Mouse (Mus musculus): ENCODE results near the gene Slc39a12. TPM values are rescaled to one million over a fixed set of nuclear protein-coding genes. Genes with fewer than 3 reads are reported as not detected.

Gene Slc39a12
- total and polyA plus RNA-seq, 2 experiments from 2014 or later = 6.9 to 20.8 TPM

DNA sequence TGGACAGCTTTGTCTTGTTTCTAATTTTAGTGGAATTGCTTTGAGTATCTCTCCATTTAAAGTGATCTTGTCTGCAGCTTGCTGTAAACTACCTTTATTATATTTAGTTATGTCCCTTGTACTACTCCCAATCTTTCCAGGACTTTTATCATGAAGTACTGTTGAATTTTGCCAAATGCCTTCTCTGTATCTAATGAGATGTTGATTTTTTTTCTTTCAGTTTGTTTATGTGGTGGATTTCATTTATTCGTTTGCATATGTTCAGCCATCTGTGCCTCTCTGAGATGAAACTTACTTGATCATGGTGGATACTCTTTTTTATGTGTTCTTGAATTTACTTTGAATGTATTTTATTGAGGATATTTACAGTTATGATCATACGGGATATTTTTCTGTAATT, 40.9 kb downstream of the Slc39a12 start:
- H3K36me3 ChIP-seq (ENCODE audit: insufficient read depth, low read length) = no peaks in the 10 kb centered on the region
- WGBS = 95% methylated on average over 2 of the region's 2 CpGs
- H3K9ac ChIP-seq (replicated peaks; ENCODE audit: low read length, poor library complexity, severe bottlenecking) = no peak overlapping the region
- DNase-seq (ENCODE audit: low spot score) (no peak), ATAC-seq (ENCODE audit: low FRiP score) (no peak)
- H3K4me1 ChIP-seq (ENCODE audit: insufficient read depth, low read length) = no peaks in the 10 kb centered on the region
- H3K9me3 ChIP-seq (ENCODE audit: low read length) = no peaks in the 10 kb centered on the region
- no peak overlapping the region for H3K4me2 ChIP-seq (ENCODE audit: low read depth, low read length, poor library complexity, severe bottlenecking)
- TF ChIP-seq CTCF (IDR thresholded peaks at IDR 0.05) = no peak
- no peaks in the 10 kb centered on the region for H3K27me3 ChIP-seq (ENCODE audit: insufficient read depth, low read length)
- H3K27ac ChIP-seq (ENCODE audit: low read depth, low read length) = no peak overlapping the region
- no peak overlapping the region for H3K4me3 ChIP-seq (ENCODE audit: low read depth, low read length)

DNA sequence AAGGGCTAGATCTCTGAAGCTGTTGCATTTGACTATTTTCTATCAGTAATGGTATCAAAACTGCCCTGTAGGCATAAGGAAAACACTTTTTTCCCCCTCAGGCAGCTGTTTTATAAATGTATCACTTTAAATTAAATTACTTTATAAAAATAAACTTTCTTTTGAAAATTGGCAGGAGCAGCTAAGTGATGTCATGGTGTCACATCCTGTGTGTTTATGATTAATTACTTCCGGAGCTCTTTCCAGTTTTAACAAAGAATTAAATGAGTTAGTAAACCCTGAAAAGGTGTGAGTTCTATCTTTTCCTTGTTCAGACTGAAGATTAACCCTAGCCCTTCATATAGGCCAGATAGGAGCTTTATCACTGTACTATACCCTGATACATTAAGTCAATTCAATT, 59.2 kb downstream of the Slc39a12 start:
- Histone ChIP-seq H3K4me1 (ENCODE audit: insufficient read depth, low read length) (no peaks in the 10 kb centered on the region), H3K27me3 (ENCODE audit: insufficient read depth, low read length) (no peaks in the 10 kb centered on the region), H3K36me3 (ENCODE audit: insufficient read depth, low read length) (no peaks in the 10 kb centered on the region), H3K9me3 (ENCODE audit: low read length) (no peaks in the 10 kb centered on the region), H3K4me3 (ENCODE audit: low read depth, low read length) (no peak overlapping the region), H3K9ac (replicated peaks; ENCODE audit: low read length, poor library complexity, severe bottlenecking) (no peak overlapping the region), H3K27ac (ENCODE audit: low read depth, low read length) (no peak overlapping the region), H3K4me2 (ENCODE audit: low read depth, low read length, poor library complexity, severe bottlenecking) (no peak overlapping the region)
- DNase-seq (ENCODE audit: low spot score) (no peak), ATAC-seq (ENCODE audit: low FRiP score) (no peak)
- 82% methylated on average over 1 of the region's 1 CpGs for WGBS
- no peak for TF ChIP-seq CTCF (IDR thresholded peaks at IDR 0.05)

DNA sequence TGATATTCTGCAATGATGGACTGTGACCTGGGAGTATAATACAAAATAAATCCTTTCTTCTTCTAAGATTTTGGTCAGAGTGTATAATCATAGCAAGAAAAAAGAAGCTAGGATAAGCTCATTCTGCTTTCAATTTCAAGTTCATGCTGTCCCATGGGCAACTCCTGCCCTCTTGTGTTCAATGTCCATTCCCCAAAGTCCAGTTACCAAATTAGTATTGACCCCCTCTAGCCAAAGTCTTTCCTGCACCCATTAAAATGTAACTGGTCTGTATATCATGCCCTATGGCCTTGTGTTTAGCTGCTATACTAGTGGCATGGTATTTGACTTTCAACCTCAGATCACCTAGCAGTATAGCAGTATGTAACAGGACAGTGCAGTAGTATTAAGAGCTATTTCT, 62.8 kb downstream of the Slc39a12 start:
- Histone ChIP-seq H3K9me3 (ENCODE audit: low read length) (no peaks in the 10 kb centered on the region), H3K36me3 (ENCODE audit: insufficient read depth, low read length) (no peaks in the 10 kb centered on the region), H3K4me1 (ENCODE audit: insufficient read depth, low read length) (no peaks in the 10 kb centered on the region), H3K27ac (ENCODE audit: low read depth, low read length) (no peak overlapping the region), H3K27me3 (ENCODE audit: insufficient read depth, low read length) (no peaks in the 10 kb centered on the region), H3K4me3 (ENCODE audit: low read depth, low read length) (no peak overlapping the region), H3K9ac (replicated peaks; ENCODE audit: low read length, poor library complexity, severe bottlenecking) (no peak overlapping the region), H3K4me2 (ENCODE audit: low read depth, low read length, poor library complexity, severe bottlenecking) (no peak overlapping the region)
- peak; percentile 16; the same call in 1 of the 2 replicates for TF ChIP-seq CTCF (IDR thresholded peaks at IDR 0.05)
- no peak for ATAC-seq (ENCODE audit: low FRiP score)
- DNase-seq (ENCODE audit: low spot score) = no peak

DNA sequence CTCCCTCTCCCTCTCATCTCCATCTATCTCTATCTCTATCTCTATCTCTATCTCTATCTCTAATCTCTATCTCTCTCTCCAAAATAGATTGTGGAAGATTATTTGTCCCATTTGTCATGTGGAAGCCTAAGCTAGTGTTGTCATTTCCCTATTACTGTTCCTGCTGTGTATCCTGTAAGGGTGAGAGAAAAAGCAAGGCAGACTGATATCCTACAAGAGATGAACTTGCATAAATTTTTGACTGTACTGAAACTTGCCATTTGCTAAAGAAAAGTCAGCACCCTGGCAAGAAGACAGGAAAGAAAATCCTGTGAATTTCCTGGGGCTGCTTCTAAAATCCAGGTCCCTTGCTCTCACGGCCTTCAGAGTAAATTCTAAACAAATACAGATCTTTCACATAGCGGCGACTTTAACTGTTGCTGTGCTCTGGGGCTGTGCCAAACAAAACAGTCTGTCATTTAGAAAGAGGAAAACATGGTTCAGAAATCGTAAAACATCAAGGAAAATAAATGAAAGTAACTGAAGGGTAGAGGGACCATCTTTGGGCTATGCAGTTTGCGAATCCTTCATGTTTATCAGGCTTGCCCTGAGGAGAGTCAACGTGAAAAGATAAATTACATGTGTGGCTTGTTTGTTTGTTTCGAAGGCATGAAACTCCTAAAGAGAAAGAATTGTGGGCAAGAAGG, 67.0 kb downstream of the Slc39a12 start:
- ATAC-seq (ENCODE audit: low FRiP score) = no peak
- no peaks in the 10 kb centered on the region for H3K4me1 ChIP-seq (ENCODE audit: insufficient read depth, low read length)
- H3K27me3 ChIP-seq (ENCODE audit: insufficient read depth, low read length) = no peaks in the 10 kb centered on the region
- H3K36me3 ChIP-seq (ENCODE audit: insufficient read depth, low read length) = no peaks in the 10 kb centered on the region
- H3K4me3 ChIP-seq (ENCODE audit: low read depth, low read length) = no peak overlapping the region
- 74% methylated on average over 7 of the region's 7 CpGs for WGBS
- TF ChIP-seq CTCF (IDR thresholded peaks at IDR 0.05) = no peak
- H3K9me3 ChIP-seq (ENCODE audit: low read length) = no peaks in the 10 kb centered on the region
- DNase-seq (ENCODE audit: low spot score) = peak; percentile 14
- no peak overlapping the region for H3K27ac ChIP-seq (ENCODE audit: low read depth, low read length)
- no peak overlapping the region for H3K4me2 ChIP-seq (ENCODE audit: low read depth, low read length, poor library complexity, severe bottlenecking)
- no peak overlapping the region for H3K9ac ChIP-seq (replicated peaks; ENCODE audit: low read length, poor library complexity, severe bottlenecking)

DNA sequence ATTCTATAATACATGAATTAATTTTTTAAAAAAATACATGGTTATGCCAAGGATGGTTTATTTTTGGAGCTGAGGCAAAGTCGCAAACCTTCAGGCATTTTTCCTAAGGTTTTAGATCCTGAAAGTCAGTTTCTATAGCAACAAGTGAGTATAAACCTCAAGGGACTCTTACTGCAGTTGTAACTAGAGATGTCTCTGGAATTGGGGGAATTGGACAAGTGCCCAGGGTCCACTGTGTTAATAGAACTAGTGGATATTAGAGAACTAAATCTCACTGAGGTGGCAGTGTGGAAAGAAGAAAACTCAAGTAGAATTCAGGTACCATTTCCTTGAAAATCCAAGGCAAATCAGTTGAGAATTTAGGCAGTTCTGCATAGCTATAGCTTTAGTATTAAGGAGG, 76.3 kb downstream of the Slc39a12 start:
- no peak for ATAC-seq (ENCODE audit: low FRiP score)
- 37% methylated on average over 1 of the region's 1 CpGs for WGBS

DNA sequence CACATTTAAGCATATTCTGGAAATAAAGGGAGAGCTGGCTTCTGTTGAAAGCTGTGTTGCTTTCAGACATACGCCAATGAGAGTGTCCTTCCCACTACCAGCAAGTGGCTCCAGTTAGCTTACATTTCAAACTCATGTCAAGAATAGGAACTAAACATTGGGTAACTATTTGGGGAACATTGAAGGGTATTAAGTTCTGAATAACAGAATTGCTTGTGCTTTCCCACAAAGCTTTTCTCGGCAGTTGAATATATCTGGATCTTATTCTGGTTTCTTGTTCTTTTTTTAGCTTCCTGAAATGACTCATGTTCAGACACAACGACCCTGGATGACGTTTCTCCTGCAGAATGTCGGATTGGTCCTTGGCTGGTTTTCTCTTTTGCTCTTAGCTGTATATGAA, 106.0 kb downstream of the Slc39a12 start:
- Histone ChIP-seq H3K27ac (ENCODE audit: low read depth, low read length) (no peak overlapping the region), H3K36me3 (ENCODE audit: insufficient read depth, low read length) (no peaks in the 10 kb centered on the region), H3K27me3 (ENCODE audit: insufficient read depth, low read length) (no peaks in the 10 kb centered on the region), H3K4me2 (ENCODE audit: low read depth, low read length, poor library complexity, severe bottlenecking) (no peak overlapping the region), H3K9me3 (ENCODE audit: low read length) (no peaks in the 10 kb centered on the region), H3K9ac (replicated peaks; ENCODE audit: low read length, poor library complexity, severe bottlenecking) (no peak overlapping the region), H3K4me1 (ENCODE audit: insufficient read depth, low read length) (no peaks in the 10 kb centered on the region), H3K4me3 (ENCODE audit: low read depth, low read length) (no peak overlapping the region)
- DNase-seq (ENCODE audit: low spot score) (no peak), ATAC-seq (ENCODE audit: low FRiP score) (no peak)
- 81% methylated on average over 5 of the region's 5 CpGs for WGBS
- no peak for TF ChIP-seq CTCF (IDR thresholded peaks at IDR 0.05)

More for the DNA sequence above, 76.3 kb downstream of the Slc39a12 start:
- Histone ChIP-seq H3K36me3 (ENCODE audit: insufficient read depth, low read length) (no peaks in the 10 kb centered on the region), H3K27ac (ENCODE audit: low read depth, low read length) (no peak overlapping the region), H3K4me3 (ENCODE audit: low read depth, low read length) (no peak overlapping the region), H3K27me3 (ENCODE audit: insufficient read depth, low read length) (no peaks in the 10 kb centered on the region), H3K9ac (replicated peaks; ENCODE audit: low read length, poor library complexity, severe bottlenecking) (no peak overlapping the region), H3K4me2 (ENCODE audit: low read depth, low read length, poor library complexity, severe bottlenecking) (no peak overlapping the region), H3K9me3 (ENCODE audit: low read length) (no peaks in the 10 kb centered on the region), H3K4me1 (ENCODE audit: insufficient read depth, low read length) (no peaks in the 10 kb centered on the region)
- peak; percentile 50 for DNase-seq (ENCODE audit: low spot score)
- no peak for TF ChIP-seq CTCF (IDR thresholded peaks at IDR 0.05)
